Mouse (Mus musculus): ENCODE data around the gene Slc29a4.

- no peak for TF ChIP-seq POLR2A (IDR thresholded peaks at IDR 0.05; ENCODE audit: borderline replicate concordance, low read depth, low read length)
- TF ChIP-seq CTCF (IDR thresholded peaks at IDR 0.05; ENCODE audit: low read depth, low read length) = no peak
Measured at GRCm38 (mm10) chr5:142694627-142695340, 2.5 kb downstream of the Slc29a4 start.
